Mouse (Mus musculus) induced T-regulatory cell, adult 2 months (primary cell): Measurements from ENCODE around the gene Hic2.

Experiments used
- DNase-seq: peaks from one replicate; pipeline ENCODE4 v3.0.0-alpha.2; 2012; ENCODE audit warnings: low read depth

The Hic2 gene

DNA sequence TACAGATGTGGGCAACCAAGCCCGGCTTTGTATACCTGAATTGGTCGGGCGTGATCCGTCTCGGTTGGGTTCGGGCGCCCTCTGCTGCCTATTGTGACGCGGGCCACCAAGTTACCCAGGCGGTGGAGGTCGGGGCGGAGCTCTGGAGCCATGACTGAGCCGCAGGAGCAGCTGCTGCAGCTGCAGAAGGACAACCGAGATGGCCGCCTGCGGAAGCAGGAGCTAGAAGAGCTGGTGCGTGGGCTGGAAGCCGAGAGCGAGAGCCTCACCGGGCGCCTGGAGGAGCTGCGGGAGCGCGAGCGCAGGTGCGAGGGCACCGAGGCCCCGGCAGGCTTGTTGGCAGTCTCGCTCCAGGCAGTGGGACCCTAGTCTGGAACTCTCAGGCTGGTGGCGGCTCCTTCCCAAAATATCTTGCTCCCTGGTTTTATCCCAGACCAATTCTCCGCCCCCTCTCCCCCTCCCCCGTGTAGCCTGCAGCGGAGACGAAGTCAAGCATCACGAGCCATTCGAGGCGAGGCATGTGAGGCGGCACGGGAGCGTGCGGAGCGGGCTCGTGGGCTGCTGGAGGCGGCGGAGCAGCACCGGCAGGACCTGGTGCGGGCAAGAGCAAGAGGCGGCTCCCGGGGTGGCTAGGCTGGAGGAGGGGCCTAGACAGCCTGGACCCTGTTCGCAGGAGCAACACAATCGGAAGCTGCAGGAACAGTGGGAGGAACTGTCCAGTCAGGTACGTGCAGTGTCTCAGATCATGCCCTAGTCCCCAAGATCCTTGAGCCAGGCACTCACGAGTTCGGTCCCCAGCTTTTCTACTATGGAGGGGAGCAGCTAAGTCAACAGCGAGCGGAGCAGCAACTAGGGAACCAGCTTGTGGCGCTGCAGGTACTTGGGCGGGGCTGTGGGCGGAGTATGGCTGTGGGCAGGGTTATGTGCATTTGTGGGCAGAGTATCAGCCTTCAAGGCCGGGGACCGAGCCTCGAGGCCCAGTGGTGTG, 43.1 kb downstream of the Hic2 start:
- DNase-seq = peak; percentile 95

DNA sequence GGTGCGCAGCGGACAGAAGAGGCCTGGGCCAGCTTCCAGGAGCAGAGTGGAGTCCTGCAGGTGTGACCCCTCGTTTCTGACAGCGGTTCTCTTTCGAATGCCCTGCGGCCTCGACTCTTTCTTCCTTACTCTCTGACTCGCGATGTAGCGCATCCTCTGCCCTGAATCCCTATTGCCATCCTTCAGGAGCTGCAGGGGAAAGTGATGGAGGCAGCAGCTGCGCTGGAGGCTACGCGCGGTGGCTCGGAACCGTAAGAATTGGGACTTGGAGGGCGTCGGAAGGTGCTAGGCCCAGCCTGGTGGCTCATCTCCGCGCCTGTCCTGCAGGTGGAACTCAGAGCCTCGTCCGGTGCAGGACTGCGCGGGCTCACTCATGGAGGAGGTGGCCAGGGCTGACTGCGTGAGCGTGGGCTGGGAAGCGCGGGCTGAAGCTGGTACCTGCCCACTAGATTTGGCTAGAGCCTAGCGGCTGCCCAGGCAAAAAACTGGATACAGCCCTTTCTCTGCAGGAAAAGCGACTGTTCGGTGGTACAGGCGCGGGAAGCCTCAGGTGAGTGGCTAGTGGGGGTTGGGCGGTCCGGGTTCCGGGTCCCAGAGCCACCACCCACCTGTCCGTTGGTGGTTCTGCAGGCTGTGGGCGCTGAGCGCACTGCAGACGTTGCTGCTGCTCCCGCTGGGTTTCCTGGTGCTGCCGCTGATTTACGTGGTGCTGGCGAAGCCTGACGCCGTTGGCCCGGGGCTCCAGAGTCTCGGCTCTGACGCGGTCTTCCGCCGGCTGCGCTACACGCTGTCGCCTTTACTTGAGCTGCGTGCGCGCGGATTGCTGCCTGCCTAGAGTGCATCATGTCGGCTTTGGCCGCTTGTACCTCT, 44.2 kb downstream of the Hic2 start:
- peak; percentile 82 for DNase-seq

DNA sequence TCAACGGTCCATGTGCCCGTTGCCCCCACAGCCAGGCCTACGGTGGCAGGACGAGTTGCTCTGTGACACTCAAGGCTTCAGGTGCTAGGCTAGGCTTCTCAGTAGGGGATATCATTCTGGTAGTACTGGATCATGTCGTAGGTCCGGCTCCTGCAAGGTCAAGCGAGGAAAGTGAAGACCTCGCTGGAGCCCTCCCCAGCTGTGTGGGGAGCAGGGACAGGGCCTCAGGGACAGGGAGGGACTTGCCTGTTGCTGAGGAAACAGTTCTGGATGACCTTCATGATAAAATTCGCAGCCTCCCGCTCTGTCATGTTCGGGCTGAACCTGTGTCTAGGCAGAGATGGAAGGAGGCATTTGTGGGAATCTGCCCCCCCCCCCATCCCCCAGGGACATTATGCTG, 47.1 kb downstream of the Hic2 start:
- no peak for DNase-seq

DNA sequence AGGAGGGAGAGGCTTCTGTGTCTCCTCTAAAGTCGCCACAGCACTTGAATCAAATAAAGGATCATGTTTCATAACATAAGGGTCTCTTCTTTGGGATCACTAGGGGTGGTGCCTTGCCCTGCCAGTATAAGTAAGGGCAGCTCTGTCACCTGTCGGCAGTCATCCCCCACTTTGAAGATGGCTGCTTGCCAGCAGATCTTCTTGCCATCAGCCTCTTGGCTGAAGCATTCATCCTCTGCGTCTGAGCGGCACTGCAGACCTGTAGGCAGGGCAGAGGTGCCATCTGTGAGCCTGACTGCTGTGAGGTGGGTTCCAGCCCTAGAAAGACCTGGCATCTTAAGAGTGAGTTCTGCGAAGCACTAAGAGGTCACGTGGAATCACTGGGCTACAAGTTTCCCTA, 49.8 kb downstream of the Hic2 start:
- DNase-seq = no peak

DNA sequence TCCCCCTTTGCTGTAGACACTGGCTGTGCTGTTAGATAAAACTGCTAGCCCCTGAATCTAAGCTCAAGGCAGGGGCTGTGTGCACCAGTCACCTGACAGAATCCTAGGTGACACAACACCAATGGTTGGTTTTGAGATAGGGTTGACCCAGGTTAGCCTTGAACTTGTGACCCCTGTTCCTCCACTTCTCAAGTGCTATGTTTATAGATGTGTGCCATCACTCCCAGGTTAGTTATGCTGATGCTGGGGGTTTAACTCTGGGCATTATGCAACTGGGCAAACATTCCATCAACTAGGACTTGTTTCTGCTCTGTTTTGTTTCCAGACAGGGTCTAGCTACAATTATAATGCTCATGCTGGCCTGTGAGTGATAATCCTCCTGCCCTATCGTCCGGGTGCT, 53.7 kb downstream of the Hic2 start:
- no peak for DNase-seq

DNA sequence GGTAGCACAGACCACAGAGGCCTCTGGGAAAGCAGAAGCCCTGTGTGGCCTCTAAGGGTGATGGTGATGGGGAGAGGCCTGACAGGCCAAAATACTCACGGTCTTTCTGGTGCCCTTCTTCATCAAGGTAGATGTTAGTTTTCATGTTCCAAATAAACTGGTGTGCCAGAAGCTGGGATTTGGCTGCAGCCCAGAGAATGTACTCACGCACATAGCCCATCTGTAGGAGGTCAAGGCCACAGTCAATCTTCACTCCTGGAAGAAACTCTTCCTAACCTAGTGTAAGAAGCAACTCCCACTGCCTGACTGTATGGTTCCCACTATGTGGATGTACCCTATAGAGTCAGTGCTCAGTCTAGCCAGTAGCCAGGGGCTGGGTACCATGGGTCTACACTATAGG, 57.6 kb downstream of the Hic2 start:
- no peak for DNase-seq

DNA sequence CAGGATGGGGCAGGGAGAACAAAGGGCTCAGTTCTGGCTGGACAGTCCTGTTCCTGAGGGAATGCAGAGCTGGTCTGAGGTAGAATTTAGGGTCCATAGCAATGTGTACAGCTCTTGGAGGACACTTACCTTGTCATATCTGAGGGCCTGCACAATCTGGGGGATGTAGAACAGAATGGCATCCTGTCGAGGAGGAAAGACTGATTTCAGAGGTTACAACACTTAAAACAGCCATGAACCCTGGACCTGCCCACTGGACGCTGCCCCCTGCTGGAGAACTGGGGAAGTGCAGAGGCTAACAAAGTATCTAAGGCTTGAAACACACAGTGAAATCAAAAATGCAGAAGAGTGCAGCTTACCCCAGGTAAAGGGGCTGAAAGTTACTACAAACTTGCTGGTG, 59.4 kb downstream of the Hic2 start:
- peak; percentile 87 for DNase-seq

DNA sequence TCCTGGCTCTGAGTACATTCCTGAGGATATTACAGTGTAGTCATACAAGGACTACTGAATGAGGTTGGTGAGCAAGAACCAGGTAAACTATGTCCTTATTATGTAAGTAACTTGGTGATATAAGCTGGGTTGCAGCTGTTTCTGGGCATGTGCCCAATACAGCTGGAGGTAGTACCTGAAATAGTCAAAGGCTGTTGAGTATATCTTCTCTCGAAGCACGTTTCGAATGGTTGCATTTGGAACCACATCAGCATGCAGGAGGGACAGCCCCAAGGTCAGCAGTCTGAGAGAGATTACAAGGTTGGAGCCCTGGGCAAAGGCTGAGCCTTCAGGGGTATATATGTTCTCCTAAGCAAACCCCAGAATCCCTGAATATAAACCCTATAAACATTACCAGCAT, 67.4 kb downstream of the Hic2 start:
- DNase-seq = no peak

DNA sequence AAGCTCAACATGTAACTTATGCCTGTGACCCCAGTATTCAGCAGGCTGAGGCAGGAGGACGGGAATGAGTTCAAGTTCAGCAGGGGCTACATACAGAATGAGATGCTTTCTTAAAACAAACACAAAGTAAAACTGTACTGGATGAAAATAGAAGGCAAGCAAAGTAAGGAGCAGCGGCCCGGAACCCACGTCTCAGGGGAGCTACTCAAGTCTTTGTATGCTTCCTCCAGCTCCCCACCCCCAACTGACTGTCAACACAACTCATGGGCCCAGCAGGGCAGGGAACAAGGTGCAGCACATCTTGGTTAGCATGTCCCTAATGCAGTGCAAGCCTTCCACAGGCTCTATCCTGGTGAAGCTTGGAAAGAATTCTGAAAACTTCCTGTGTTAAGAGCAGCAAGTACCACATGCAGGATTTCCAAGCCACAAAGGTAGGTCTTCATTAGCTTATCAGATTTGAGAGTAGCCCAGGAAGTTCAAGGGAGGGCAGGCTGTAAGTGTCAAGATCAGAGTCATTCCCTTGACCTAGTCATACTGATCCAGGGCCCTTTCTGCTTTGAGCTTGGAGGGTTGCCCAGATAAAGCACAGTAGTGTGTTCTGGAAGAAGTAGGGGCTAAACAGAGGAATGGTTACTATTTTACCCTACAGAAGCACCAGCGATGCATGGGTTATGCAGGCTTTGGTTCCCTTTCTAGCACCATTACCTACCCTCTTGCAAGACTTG, 70.3 kb downstream of the Hic2 start:
- DNase-seq = no peak

DNA sequence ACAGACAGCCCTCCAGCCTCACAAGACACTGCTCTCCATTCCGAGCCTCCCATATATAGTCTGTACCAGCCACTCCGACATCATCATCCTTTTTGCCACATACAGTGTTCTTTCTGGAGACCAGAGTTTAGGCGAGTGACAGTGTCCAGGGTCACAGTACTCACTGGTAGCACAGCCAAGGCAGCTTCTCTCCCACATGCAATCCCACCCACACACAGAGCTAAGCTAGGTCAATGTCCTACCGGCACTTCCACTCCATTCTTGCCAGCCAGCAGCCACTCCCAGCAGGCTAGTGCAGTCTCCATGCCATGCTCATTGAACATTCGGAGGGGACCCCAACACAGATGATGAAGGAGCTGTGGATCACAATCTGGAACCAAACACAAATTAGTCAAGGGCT, 74.1 kb downstream of the Hic2 start:
- DNase-seq = no peak

DNA sequence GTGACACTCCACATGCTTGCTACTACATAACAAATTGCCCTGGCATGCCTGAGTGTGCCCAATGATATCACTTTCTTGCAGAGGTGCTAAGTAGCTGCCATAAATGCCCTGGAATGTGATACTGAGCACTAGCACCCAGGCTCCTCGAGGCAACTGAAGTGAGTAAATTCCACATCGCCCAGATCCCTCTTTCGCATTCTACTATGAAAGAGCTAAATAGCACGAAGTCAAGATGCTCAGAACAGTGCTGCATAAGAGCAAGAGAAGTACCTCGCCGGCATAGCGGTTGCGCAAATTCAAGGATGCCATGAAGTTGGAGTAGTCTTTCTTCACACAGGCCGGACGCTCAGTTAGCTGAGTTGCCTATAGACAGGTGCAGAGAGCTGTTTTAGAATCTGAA, 75.7 kb downstream of the Hic2 start:
- no peak for DNase-seq

DNA sequence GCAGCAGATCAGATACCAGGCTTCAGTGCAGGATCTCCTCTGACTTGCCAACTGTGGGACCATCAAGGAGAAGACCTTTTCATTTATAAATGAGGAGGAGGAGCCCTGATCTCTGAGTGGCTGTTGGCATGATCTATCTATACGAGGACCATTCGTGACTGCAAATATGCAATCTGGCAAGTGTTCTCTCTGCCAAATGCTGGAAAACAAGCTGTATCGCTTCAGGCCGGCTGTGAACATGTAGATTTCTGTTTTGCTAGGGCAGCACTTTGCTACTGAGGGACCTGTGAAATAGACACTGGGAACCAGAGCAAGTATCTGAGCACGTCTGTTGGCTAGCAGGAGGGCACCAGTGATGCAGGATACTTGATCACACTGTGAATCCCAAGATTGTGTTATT, 79.2 kb downstream of the Hic2 start:
- DNase-seq = no peak
